Mouse (Mus musculus) MEL (cell line): Measurements from ENCODE around the gene Trim38. TPM values are rescaled to one million over a fixed set of nuclear protein-coding genes. Genes with fewer than 3 reads are reported as not detected.
A peak's percentile ranks its signal among the peaks of the same experiment; 100 is the strongest.

Experiments used
- DNase-seq: peaks from one replicate; pipeline ENCODE4 v3.0.0; 2011; ENCODE audit warnings: low read depth, low spot score
- H3K27ac ChIP-seq: 2 replicates; pipeline ENCODE4 v1.5.1; 2012; ENCODE audit warnings: low read depth, mild to moderate bottlenecking, control low read depth, low read length, moderate library complexity; ENCODE audit not compliant: control insufficient read depth
- H3K27me3 ChIP-seq, 2 experiments: fragments of 150-350 bp in 1 of 2; sonication (generic) in 1 of 2; 2 replicates each; pipeline ENCODE4 v1.6.1; 2012; ENCODE audit warnings: low read length in 2 of 2, mild to moderate bottlenecking in 2 of 2, improper control_type of control experiment in 1 of 2, moderate library complexity in 1 of 2; ENCODE audit not compliant: insufficient read depth in 2 of 2, control insufficient read depth in 1 of 2
- H3K36me3 ChIP-seq, 2 experiments: 2 replicates each; pipeline ENCODE4 v1.6.1; 2012 to 2014; ENCODE audit warnings: low read length in 2 of 2, improper control_type of control experiment in 1 of 2, inconsistent platforms in 1 of 2, mild to moderate bottlenecking in 1 of 2; ENCODE audit not compliant: insufficient read depth in 2 of 2, control insufficient read depth in 1 of 2
- H3K4me1 ChIP-seq, 2 experiments: fragments of 150-350 bp in 1 of 2; sonication (generic) in 1 of 2; 2 replicates each; pipeline ENCODE4 v1.6.1; 2012; ENCODE audit warnings: low read length in 2 of 2, improper control_type of control experiment in 1 of 2, mild to moderate bottlenecking in 1 of 2; ENCODE audit not compliant: insufficient read depth in 2 of 2, control insufficient read depth in 1 of 2
- H3K4me3 ChIP-seq, 2 experiments: fragments of 150-350 bp in 1 of 2; sonication (generic) in 1 of 2; 2 replicates each; pipeline ENCODE4 v1.5.1; 2012; ENCODE audit warnings: low read depth in 2 of 2, low read length in 2 of 2, mild to moderate bottlenecking in 2 of 2, moderate library complexity in 2 of 2, control low read depth in 1 of 2, improper control_type of control experiment in 1 of 2; ENCODE audit not compliant: control insufficient read depth in 1 of 2, insufficient read depth in 1 of 2
- H3K79me2 ChIP-seq: 2 replicates; pipeline ENCODE4 v1.6.1; 2012; ENCODE audit warnings: mild to moderate bottlenecking, low read length, moderate library complexity; ENCODE audit not compliant: control insufficient read depth, poor library complexity, insufficient read depth
- H3K9ac ChIP-seq: 2 replicates; pipeline ENCODE4 v1.6.1; 2012; ENCODE audit warnings: low read depth, mild to moderate bottlenecking, control low read depth, low read length, moderate library complexity; ENCODE audit not compliant: control insufficient read depth, poor library complexity, severe bottlenecking
- H3K9me3 ChIP-seq: fragments of 150-350 bp; sonication (generic); replicated peaks from 2 replicates; pipeline ENCODE4 v1.6.1; 2012; ENCODE audit warnings: mild to moderate bottlenecking, low read length, improper control_type of control experiment, moderate library complexity; ENCODE audit not compliant: insufficient read depth
- CHD1 ChIP-seq: IDR thresholded peaks from 2 replicates; pipeline ENCODE4 v1.6.1; 2012; ENCODE audit warnings: low read depth, mild to moderate bottlenecking, inconsistent platforms, low read length, improper control_type of control experiment
- CHD2 ChIP-seq: IDR thresholded peaks from 2 replicates; pipeline ENCODE4 v1.6.1; 2011; ENCODE audit warnings: low read length, improper control_type of control experiment
- CTCF ChIP-seq, 3 experiments: IDR thresholded peaks in 2 of 3; conservative IDR thresholded peaks in 1 of 3; 2 replicates each; pipeline ENCODE4 v1.5.1; 2011 to 2012; ENCODE audit warnings: low read length in 3 of 3, low read depth in 2 of 3, mild to moderate bottlenecking in 2 of 3, improper control_type of control experiment in 1 of 3, inconsistent platforms in 1 of 3, mixed read lengths in 1 of 3, moderate library complexity in 1 of 3; ENCODE audit not compliant: control insufficient read depth in 1 of 3, insufficient read depth in 1 of 3, poor library complexity in 1 of 3, severe bottlenecking in 1 of 3
- JUND ChIP-seq: IDR thresholded peaks from 2 replicates; pipeline ENCODE4 v1.6.1; 2011; ENCODE audit warnings: low read depth, mild to moderate bottlenecking, improper control_type of control experiment, low read length
- KAT2A ChIP-seq: conservative IDR thresholded peaks from 2 replicates; pipeline ENCODE4 v1.6.1; 2012; ENCODE audit warnings: low read depth, low read length, improper control_type of control experiment, inconsistent platforms
- MAX ChIP-seq: IDR thresholded peaks from 2 replicates; pipeline ENCODE4 v1.6.1; 2011; ENCODE audit warnings: low read length, improper control_type of control experiment
- MAZ ChIP-seq: IDR thresholded peaks from 2 replicates; pipeline ENCODE4 v1.6.1; 2012; ENCODE audit warnings: low read depth, mild to moderate bottlenecking, inconsistent platforms, low read length, improper control_type of control experiment
- MXI1 ChIP-seq: IDR thresholded peaks from 2 replicates; pipeline ENCODE4 v1.6.1; 2011; ENCODE audit warnings: mild to moderate bottlenecking, low read depth, low read length, improper control_type of control experiment
- MYB ChIP-seq: IDR thresholded peaks from 2 replicates; pipeline ENCODE4 v1.6.1; 2011; ENCODE audit warnings: mild to moderate bottlenecking, low read depth, low read length, improper control_type of control experiment
- MYC ChIP-seq: IDR thresholded peaks from 2 replicates; pipeline ENCODE4 v1.6.1; 2011; ENCODE audit warnings: low read depth, mild to moderate bottlenecking, low read length, improper control_type of control experiment, moderate library complexity
- NRF1 ChIP-seq: IDR thresholded peaks from 2 replicates; pipeline ENCODE4 v1.6.1; 2014; ENCODE audit warnings: low read depth, mild to moderate bottlenecking, inconsistent platforms, low read length, improper control_type of control experiment, moderate library complexity; ENCODE audit not compliant: poor library complexity, insufficient read depth, severe bottlenecking
- POLR2AphosphoS2 ChIP-seq: IDR thresholded peaks from 2 replicates; pipeline ENCODE4 v1.6.1; 2011; ENCODE audit warnings: low read length, improper control_type of control experiment
- POLR2AphosphoS5 ChIP-seq: IDR thresholded peaks from 2 replicates; pipeline ENCODE4 v1.6.1; 2012; ENCODE audit warnings: low read depth, borderline replicate concordance, mild to moderate bottlenecking, inconsistent platforms, low read length, moderate library complexity, mixed read lengths
- RAD21 ChIP-seq: IDR thresholded peaks from 2 replicates; pipeline ENCODE4 v1.6.1; 2011; ENCODE audit warnings: mild to moderate bottlenecking, low read depth, low read length, improper control_type of control experiment
- SMC3 ChIP-seq: IDR thresholded peaks from 2 replicates; pipeline ENCODE4 v1.6.1; 2011; ENCODE audit warnings: low read depth, low read length, improper control_type of control experiment
- TBP ChIP-seq: IDR thresholded peaks from 2 replicates; pipeline ENCODE4 v1.8.0; 2011; ENCODE audit warnings: low read depth, low read length, improper control_type of control experiment
- TCF12 ChIP-seq: IDR thresholded peaks from 2 replicates; pipeline ENCODE4 v1.6.1; 2014; ENCODE audit warnings: low read depth, mild to moderate bottlenecking, inconsistent platforms, low read length, improper control_type of control experiment, moderate library complexity
- UBTF ChIP-seq: IDR thresholded peaks from 2 replicates; pipeline ENCODE4 v1.6.1; 2012; ENCODE audit warnings: low read depth, mild to moderate bottlenecking, inconsistent platforms, low read length, improper control_type of control experiment, moderate library complexity, borderline replicate concordance; ENCODE audit not compliant: insufficient read depth
- USF2 ChIP-seq, 2 experiments: IDR thresholded peaks; 2 replicates each; pipeline ENCODE4 v1.6.1; 2011 to 2012; ENCODE audit warnings: improper control_type of control experiment in 2 of 2, low read length in 2 of 2, borderline replicate concordance in 1 of 2, inconsistent platforms in 1 of 2, low read depth in 1 of 2, mild to moderate bottlenecking in 1 of 2; ENCODE audit not compliant: insufficient read depth in 1 of 2
- ZC3H11A ChIP-seq: IDR thresholded peaks from 2 replicates; pipeline ENCODE4 v1.6.1; 2012; ENCODE audit warnings: low read depth, mild to moderate bottlenecking, inconsistent platforms, low read length, improper control_type of control experiment
- ZNF384 ChIP-seq: IDR thresholded peaks from 2 replicates; pipeline ENCODE4 v1.6.1; 2012; ENCODE audit warnings: low read depth, mild to moderate bottlenecking, inconsistent platforms, low read length, improper control_type of control experiment
- polyA plus RNA-seq, 2 experiments: library from polyadenylated mRNA; stranded (reverse) in 1 of 2; unstranded in 1 of 2; fragments of >175 nt in 1 of 2; fragments of >200 nt in 1 of 2; gene quantifications; 2 replicates each; pipeline versions ENCODE4 v1.2.1 to v1.2.4; 2012; ENCODE audit warnings: low replicate concordance in 2 of 2, low read depth in 1 of 2; ENCODE audit not compliant: insufficient read length in 2 of 2, insufficient read depth in 1 of 2, missing spikeins in 1 of 2
- total RNA-seq: library from RNA; depleted of rRNA; stranded (reverse); fragments of 300-350 nt; gene quantifications from 2 replicates; pipeline ENCODE4 v1.2.3, GENCODE M21; 2012

The Trim38 gene
- total and polyA plus RNA-seq, 3 experiments = not detected

- no peaks in the 10 kb centered on the region for H3K79me2 ChIP-seq
- DNase-seq = peak; percentile 41
- H3K9me3 ChIP-seq = no peaks in the 10 kb centered on the region
Observed at GRCm38 (mm10) chr13:23778339-23778738, 8.6 kb downstream of the Trim38 start.

GRCm38 (mm10) chr13:23779025-23779424, 9.3 kb downstream of the Trim38 start:
- peaks cover 0 to 2% of the 10 kb centered on the region in 2 experiments; a peak in 2 of 4 replicates for H3K36me3 ChIP-seq
- no peak overlapping the region for H3K9ac ChIP-seq
- H3K4me3 ChIP-seq = no peak overlapping the region
- H3K27me3 ChIP-seq = no peaks in the 10 kb centered on the region; a peak in 1 of 4 replicates
- DNase-seq = no peak
- H3K9me3 ChIP-seq = no peaks in the 10 kb centered on the region
- H3K27ac ChIP-seq = no peak overlapping the region
- H3K4me1 ChIP-seq = peaks cover 0 to 9% of the 10 kb centered on the region in 2 experiments; a peak in 1 of 4 replicates
- no peaks in the 10 kb centered on the region for H3K79me2 ChIP-seq
- TF ChIP-seq CHD2 = no peak
- no peak for TF ChIP-seq NRF1
- TF ChIP-seq TBP = no peak
- TF ChIP-seq POLR2AphosphoS5 = no peak
- no peak for TF ChIP-seq MYC
- TF ChIP-seq MYB = no peak
- TF ChIP-seq MXI1 = no peak
- no peak for TF ChIP-seq MAX
- TF ChIP-seq CTCF (IDR thresholded peaks at IDR 0.05 in 2 of 3, conservative IDR thresholded peaks at IDR 0.05 in 1 of 3; ENCODE audit: control insufficient read depth in 1 of 3, insufficient read depth in 1 of 3, low read depth in 2 of 3, low read length in 3 of 3, poor library complexity in 1 of 3, severe bottlenecking in 1 of 3) = no peak
- TF ChIP-seq TCF12 = no peak
- TF ChIP-seq KAT2A = no peak

More at GRCm38 (mm10) chr13:23778339-23778738, 8.6 kb downstream of the Trim38 start:
- Histone ChIP-seq H3K9ac (no peak overlapping the region), H3K27me3 (no peaks in the 10 kb centered on the region; a peak in 1 of 4 replicates), H3K27ac (no peak overlapping the region), H3K36me3 (peaks cover 0 to 2% of the 10 kb centered on the region in 2 experiments; a peak in 2 of 4 replicates), H3K4me3 (no peak overlapping the region), H3K4me1 (peaks cover 0 to 9% of the 10 kb centered on the region in 2 experiments; a peak in 1 of 4 replicates)
- no peak for TF ChIP-seq ZC3H11A
- TF ChIP-seq RAD21 = no peak
- TF ChIP-seq ZNF384 = peak; percentile 43; the same call in 1 of the 2 replicates

DNA sequence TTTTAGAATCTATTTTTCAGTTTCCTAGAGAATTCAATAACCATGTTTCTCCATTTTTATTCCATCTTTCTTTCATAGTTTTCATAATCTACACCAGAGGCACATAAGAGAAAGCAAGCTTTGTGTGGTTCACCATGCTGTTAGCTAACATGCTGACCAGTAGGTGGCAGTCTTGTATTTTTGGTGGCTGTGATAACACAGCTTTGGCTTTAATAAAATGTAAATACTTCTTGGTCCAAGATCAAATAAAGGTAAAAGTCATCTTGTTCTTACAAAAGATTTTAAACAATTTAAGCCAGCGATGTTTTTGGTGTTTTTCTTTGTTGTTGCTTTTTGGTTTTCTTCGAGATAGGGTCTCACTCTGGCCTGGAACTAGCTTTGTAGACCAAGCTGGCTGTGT, 22.8 kb downstream of the Trim38 start:
- DNase-seq = peak; percentile 75
- peaks cover 2 to 7% of the 10 kb centered on the region in 2 experiments; a peak in 2 of 4 replicates for H3K27me3 ChIP-seq
- H3K27ac ChIP-seq = no peak overlapping the region
- H3K9ac ChIP-seq = no peak overlapping the region
- H3K36me3 ChIP-seq = no peaks in the 10 kb centered on the region
- no peaks in the 10 kb centered on the region for H3K4me1 ChIP-seq
- TF ChIP-seq MYC (peak; percentile 61; the same call in 1 of the 2 replicates), RAD21 (peak; percentile 92), SMC3 (peak; percentile 82), UBTF (no peak), ZNF384 (no peak), ZC3H11A (peak; percentile 77), POLR2AphosphoS2 (no peak), MAZ (no peak), JUND (no peak), CTCF (IDR thresholded peaks at IDR 0.05 in 2 of 3, conservative IDR thresholded peaks at IDR 0.05 in 1 of 3; ENCODE audit: control insufficient read depth in 1 of 3, insufficient read depth in 1 of 3, low read depth in 2 of 3, low read length in 3 of 3, poor library complexity in 1 of 3, severe bottlenecking in 1 of 3) (peak; percentile 56 to 88 (median 77)), MAX (0 out of 2 replicates have a peak, but pooled peaks have one; percentile 12), POLR2AphosphoS5 (no peak), USF2 (IDR thresholded peaks at IDR 0.05; ENCODE audit: borderline replicate concordance in 1 of 2, insufficient read depth in 1 of 2, low read depth in 1 of 2, low read length in 2 of 2) (no peak), TCF12 (no peak), TBP (no peak), CHD1 (no peak)
- H3K79me2 ChIP-seq = no peaks in the 10 kb centered on the region
- no peak overlapping the region for H3K4me3 ChIP-seq
- H3K9me3 ChIP-seq = no peaks in the 10 kb centered on the region
